Mouse (Mus musculus) cerebellum, postnatal 10 days (tissue): ENCODE results near the gene Sipa1l1.
"Not testable (repeated sequence)": the region's sequence is repeated elsewhere in the genome, so short reads cannot be mapped to it uniquely, and the experiment has no call there.

Source experiments
- DNase-seq, 2 experiments: peaks; one replicate each; pipeline ENCODE4 v3.0.0; 2021; ENCODE audit warnings: mixed read lengths in 2 of 2

Sipa1l1 gene

GRCm38 (mm10) chr12:82178636-82179035 is 9.5 kb downstream of the Sipa1l1 start:
- no peak for DNase-seq

GRCm38 (mm10) chr12:82179626-82180025 is 10.5 kb downstream of the Sipa1l1 start:
- no peak for DNase-seq

GRCm38 (mm10) chr12:82186156-82186555 is 17.0 kb downstream of the Sipa1l1 start:
- DNase-seq, result not testable (repeated sequence)

- DNase-seq, result no peak
These were observed 17.6 kb downstream of the Sipa1l1 start for GRCm38 (mm10) chr12:82186740-82187139.

GRCm38 (mm10) chr12:82187178-82187839 is 18.2 kb downstream of the Sipa1l1 start:
- no peak for DNase-seq

GRCm38 (mm10) chr12:82188321-82189075 is 19.4 kb downstream of the Sipa1l1 start:
- no peak for DNase-seq

GRCm38 (mm10) chr12:82189076-82189675 is 20.1 kb downstream of the Sipa1l1 start:
- DNase-seq, result no peak

- no peak for DNase-seq
These were observed 20.8 kb downstream of the Sipa1l1 start for GRCm38 (mm10) chr12:82189715-82190581.

- no peak for DNase-seq
These were observed 21.5 kb downstream of the Sipa1l1 start for GRCm38 (mm10) chr12:82190582-82190965.

GRCm38 (mm10) chr12:82191686-82192085 is 22.6 kb downstream of the Sipa1l1 start:
- DNase-seq, result no peak

GRCm38 (mm10) chr12:82192641-82193054 is 23.5 kb downstream of the Sipa1l1 start:
- no peak for DNase-seq

- DNase-seq, result no peak
These were observed 24.4 kb downstream of the Sipa1l1 start for GRCm38 (mm10) chr12:82193476-82193875.

GRCm38 (mm10) chr12:82194919-82195318 is 25.8 kb downstream of the Sipa1l1 start:
- DNase-seq, result no peak

GRCm38 (mm10) chr12:82196213-82196612 is 27.1 kb downstream of the Sipa1l1 start:
- no peak for DNase-seq

GRCm38 (mm10) chr12:82196615-82197146 is 27.6 kb downstream of the Sipa1l1 start:
- DNase-seq, result no peak

GRCm38 (mm10) chr12:82197207-82197606 is 28.1 kb downstream of the Sipa1l1 start:
- DNase-seq, result peak in 1 of 2 experiments; percentile 8

- DNase-seq, result no peak
These were observed 30.2 kb downstream of the Sipa1l1 start for GRCm38 (mm10) chr12:82199286-82199685.

GRCm38 (mm10) chr12:82204106-82204505 is 35.0 kb downstream of the Sipa1l1 start:
- DNase-seq, result peak; percentile 20 to 31

GRCm38 (mm10) chr12:82206857-82207647 is 37.9 kb downstream of the Sipa1l1 start:
- no peak for DNase-seq

- no peak for DNase-seq
These were observed 38.9 kb downstream of the Sipa1l1 start for GRCm38 (mm10) chr12:82208046-82208445.

- no peak for DNase-seq
These were observed 39.5 kb downstream of the Sipa1l1 start for GRCm38 (mm10) chr12:82208611-82209010.

GRCm38 (mm10) chr12:82209753-82210152 is 40.6 kb downstream of the Sipa1l1 start:
- DNase-seq, result no peak
